Mouse (Mus musculus): ENCODE data around the gene Camsap2.

Camsap2 gene

GRCm38 (mm10) chr1:136220037-136220871 is 125.7 kb downstream of the Camsap2 start:
- DNase-seq, result peak; percentile 26
